11 mouse cellular contexts compared by ENCODE assay signal in the genomic region with DNA sequence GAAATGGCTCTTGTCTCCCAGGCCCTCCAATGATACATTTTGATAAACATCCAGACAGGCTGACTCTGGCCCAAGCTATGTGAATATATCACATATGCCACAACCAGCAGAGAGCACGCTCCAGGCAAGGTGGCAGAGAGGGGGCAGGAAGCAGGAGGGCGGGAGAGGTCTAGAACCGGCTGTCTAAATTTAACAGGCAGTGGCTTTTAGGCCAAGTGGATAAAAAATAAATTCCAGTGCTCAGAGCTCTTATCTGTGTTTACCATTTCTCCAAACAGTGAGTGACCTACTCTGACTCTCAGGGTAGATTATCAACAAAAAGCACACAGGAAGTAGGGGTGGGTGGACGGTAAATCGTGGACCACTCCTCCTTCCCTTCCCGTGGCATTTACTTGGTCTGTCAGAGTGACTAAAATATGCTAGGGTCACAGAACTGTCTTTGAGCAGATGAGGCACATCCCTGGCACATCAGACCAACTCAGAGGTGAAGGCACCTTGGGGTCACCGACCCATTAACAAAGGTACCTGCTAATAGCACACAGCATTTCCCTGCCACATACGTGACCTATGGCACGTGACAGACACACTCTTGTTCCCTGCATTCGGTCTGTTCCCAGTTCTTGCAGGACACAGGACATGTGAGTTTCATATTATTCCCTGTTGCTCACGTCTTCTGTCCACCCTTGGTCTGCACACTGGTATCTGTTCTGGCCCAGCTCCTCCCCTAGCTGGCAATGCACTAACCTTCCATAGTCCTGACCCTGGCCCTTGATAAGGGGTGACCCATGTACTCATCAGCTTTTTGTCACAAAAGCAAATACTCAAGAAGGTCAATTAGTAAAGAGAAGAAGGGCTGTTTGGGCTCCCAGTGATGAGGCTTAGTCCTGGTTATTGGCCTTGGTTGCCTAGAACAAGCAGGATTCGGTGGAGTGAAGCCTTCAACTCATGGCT. TPM values are rescaled to one million over a fixed set of nuclear protein-coding genes. Genes with fewer than 3 reads are reported as not detected.
A peak's percentile ranks its signal among the peaks of the same experiment; 100 is the strongest.
DNase-seq lines count a peak whose midpoint lies in the region; ATAC-seq lines count a peak whose summit lies in the region.
"Had no signal": no experiment of that assay in that cellular context is flagged by ENCODE, and none has a peak within 500 bp of the region (broad histone marks: within the 10 kb centered on the region; RNA-seq: fewer than 3 reads in every experiment).

No protein-coding gene starts in this region.

- H3K27me3 ChIP-seq in neural tube, embryonic 13.5 days = no peaks in the 10 kb centered on the region
- no peaks in the 10 kb centered on the region for H3K27me3 ChIP-seq in neural tube, embryonic 15.5 days (replicated peaks)
- H3K27me3 ChIP-seq in liver, embryonic 16.5 days (ENCODE audit: control insufficient read depth, insufficient read depth, low read depth, low read length) = no peaks in the 10 kb centered on the region
- H3K27me3 ChIP-seq: hindbrain, embryonic 13.5 days had no signal

- DNase-seq in kidney, adult 18-20 months = peak; percentile 47
- peak; percentile 86 for DNase-seq in yolk sac, embryonic 10.5 days (ENCODE audit: low spot score)
- no peak for DNase-seq in spleen, postnatal 14 days (ENCODE audit: low spot score in 2 of 2)
- no peak for DNase-seq in gastrocnemius, postnatal 10 days
- DNase-seq: cerebellum, adult 18-20 months; right cerebral cortex, adult 18-20 months had no signal

- H3K27ac ChIP-seq in neural tube, embryonic 13.5 days (replicated peaks) = peak overlapping the region; percentile 85; the same call in 1 of the 2 replicates
- no peak overlapping the region for H3K27ac ChIP-seq in neural tube, embryonic 15.5 days (replicated peaks)
- H3K27ac ChIP-seq in liver, embryonic 16.5 days (ENCODE audit: low read length) = peak overlapping the region; percentile 83

- no peak overlapping the region for H3K4me2 ChIP-seq in neural tube, embryonic 13.5 days
- H3K4me2 ChIP-seq in neural tube, embryonic 15.5 days = no peak overlapping the region
- H3K4me2 ChIP-seq in liver, embryonic 16.5 days (ENCODE audit: low read depth, low read length) = no peak overlapping the region
- H3K4me2 ChIP-seq: hindbrain, embryonic 13.5 days had no signal

- 84% methylated on average over 12 of the region's 12 CpGs for WGBS in neural tube, embryonic 13.5 days
- 81% methylated on average over 12 of the region's 12 CpGs for WGBS in neural tube, embryonic 15.5 days
- WGBS in liver, embryonic 16.5 days (ENCODE audit: insufficient replicate concordance) = 16% methylated on average over 12 of the region's 12 CpGs

- peaks cover 35% of the 10 kb centered on the region for H3K4me1 ChIP-seq in neural tube, embryonic 13.5 days (replicated peaks)
- peaks cover 31% of the 10 kb centered on the region for H3K4me1 ChIP-seq in neural tube, embryonic 15.5 days
- H3K4me1 ChIP-seq in liver, embryonic 16.5 days (ENCODE audit: control insufficient read depth, low read depth, low read length) = peaks cover 10% of the 10 kb centered on the region

- no peak overlapping the region for H3K4me3 ChIP-seq in neural tube, embryonic 13.5 days
- no peak overlapping the region for H3K4me3 ChIP-seq in neural tube, embryonic 15.5 days (replicated peaks)
- no peak overlapping the region for H3K4me3 ChIP-seq in liver, embryonic 16.5 days (ENCODE audit: low read depth, low read length)
- H3K4me3 ChIP-seq: hindbrain, embryonic 13.5 days had no signal

- ATAC-seq in neural tube, embryonic 13.5 days (ENCODE audit: low read depth) = no peak
- no peak for ATAC-seq in neural tube, embryonic 15.5 days (ENCODE audit: low FRiP score)
- ATAC-seq in liver, embryonic 16.5 days (ENCODE audit: low read depth) = peak; percentile 86
- no peak for ATAC-seq in cerebellum, adult (ENCODE audit: insufficient number of reproducible peaks, low FRiP score, low TSS enrichment)

- H3K9ac ChIP-seq in neural tube, embryonic 13.5 days = no peak overlapping the region
- H3K9ac ChIP-seq in neural tube, embryonic 15.5 days (replicated peaks) = no peak overlapping the region
- no peak overlapping the region for H3K9ac ChIP-seq in liver, embryonic 16.5 days (ENCODE audit: low read depth, low read length)
- H3K9ac ChIP-seq: hindbrain, embryonic 13.5 days had no signal

- no peaks in the 10 kb centered on the region for H3K36me3 ChIP-seq in neural tube, embryonic 13.5 days
- H3K36me3 ChIP-seq in neural tube, embryonic 15.5 days = no peaks in the 10 kb centered on the region
- no peaks in the 10 kb centered on the region for H3K36me3 ChIP-seq in liver, embryonic 16.5 days (ENCODE audit: control insufficient read depth, insufficient read depth)
- H3K36me3 ChIP-seq: hindbrain, embryonic 13.5 days had no signal

- H3K9me3 ChIP-seq in neural tube, embryonic 13.5 days = no peaks in the 10 kb centered on the region
- no peaks in the 10 kb centered on the region for H3K9me3 ChIP-seq in neural tube, embryonic 15.5 days (replicated peaks)
- no peaks in the 10 kb centered on the region for H3K9me3 ChIP-seq in liver, embryonic 16.5 days (replicated peaks; ENCODE audit: control insufficient read depth, low read length)
- H3K9me3 ChIP-seq: hindbrain, embryonic 13.5 days had no signal

RNA-seq across cellular contexts. Expression of a gene that starts 58.3 kb away (rescaled TPM):
- 2.6 and 3.5 TPM in 2 replicates for polyA plus RNA-seq in neural tube, embryonic 13.5 days (2015; fragmentation: Nextera tagmentation; extraction: Ambion mirVana)
- 3.1 and 4.9 TPM in 2 replicates for polyA plus RNA-seq in neural tube, embryonic 15.5 days (2015; fragmentation: Nextera tagmentation; extraction: Ambion mirVana)
- polyA plus RNA-seq in liver, embryonic 16.5 days (2015; fragmentation: Nextera tagmentation; extraction: Ambion mirVana) = 4.2 and 5.5 TPM in 2 replicates
- 1 to 10 TPM; 5.9 to 6.6 TPM for total RNA-seq in gastrocnemius, postnatal 10 days (2021)

Comparison
In these comparisons a context has a peak if more than half of its experiments do, and no peak if none do; other contexts are left out.
1. DNase-seq: peak in kidney, adult 18-20 months (single experiment) and yolk sac, embryonic 10.5 days (single experiment); none in spleen, postnatal 14 days (0 of 2) and gastrocnemius, postnatal 10 days (single experiment).